Mouse (Mus musculus): Measurements from ENCODE around the gene Hrk.
A peak's percentile ranks its signal among the peaks of the same experiment; 100 is the strongest.

Gene Hrk

GRCm38 (mm10) chr5:118164581-118164980, at the start of gene Hrk:
Gene Hrk, plus strand, starts transcription at chr5:118164648.
- DNase-seq, result peak; percentile 19

- DNase-seq, result no peak
Measured at GRCm38 (mm10) chr5:118118351-118118750, 46.1 kb upstream of the Hrk start.

- DNase-seq, result no peak
Measured at GRCm38 (mm10) chr5:118118922-118119321, 45.5 kb upstream of the Hrk start.

- DNase-seq, result no peak
Measured at GRCm38 (mm10) chr5:118120670-118121069, 43.8 kb upstream of the Hrk start.

- DNase-seq, result no peak
Measured at GRCm38 (mm10) chr5:118121928-118122327, 42.5 kb upstream of the Hrk start.

- DNase-seq, result no peak
Measured at GRCm38 (mm10) chr5:118123096-118123495, 41.4 kb upstream of the Hrk start.

- DNase-seq, result no peak
Measured at GRCm38 (mm10) chr5:118126671-118127070, 37.8 kb upstream of the Hrk start.

GRCm38 (mm10) chr5:118128208-118128607, 36.2 kb upstream of the Hrk start:
- DNase-seq, result no peak

GRCm38 (mm10) chr5:118128651-118129050, 35.8 kb upstream of the Hrk start:
- DNase-seq, result no peak

- no peak for DNase-seq
Measured at GRCm38 (mm10) chr5:118136391-118136790, 28.1 kb upstream of the Hrk start.

GRCm38 (mm10) chr5:118139630-118140029, 24.8 kb upstream of the Hrk start:
- no peak for DNase-seq

- no peak for DNase-seq
Measured at GRCm38 (mm10) chr5:118142471-118142870, 22.0 kb upstream of the Hrk start.

- DNase-seq, result no peak
Measured at GRCm38 (mm10) chr5:118143211-118144026, 21.0 kb upstream of the Hrk start.

GRCm38 (mm10) chr5:118144327-118144726, 20.1 kb upstream of the Hrk start:
- no peak for DNase-seq

GRCm38 (mm10) chr5:118144770-118145169, 19.7 kb upstream of the Hrk start:
- no peak for DNase-seq

GRCm38 (mm10) chr5:118145458-118145857, 19.0 kb upstream of the Hrk start:
- no peak for DNase-seq

- DNase-seq, result no peak
Measured at GRCm38 (mm10) chr5:118145999-118146679, 18.3 kb upstream of the Hrk start.

GRCm38 (mm10) chr5:118147264-118147663, 17.2 kb upstream of the Hrk start:
- DNase-seq, result no peak

GRCm38 (mm10) chr5:118149711-118150110, 14.7 kb upstream of the Hrk start:
- no peak for DNase-seq

- peak; percentile 90 for DNase-seq
Measured at GRCm38 (mm10) chr5:118154839-118155564, 9.4 kb upstream of the Hrk start, which contains the start of gene Fbxw8. Gene Fbxw8, minus strand, starts transcription at chr5:118155464.

GRCm38 (mm10) chr5:118155565-118155947, 8.9 kb upstream of the Hrk start:
- DNase-seq, result no peak

GRCm38 (mm10) chr5:118156976-118157375, 7.5 kb upstream of the Hrk start:
- no peak for DNase-seq

GRCm38 (mm10) chr5:118160691-118161090, 3.8 kb upstream of the Hrk start:
- DNase-seq, result no peak

GRCm38 (mm10) chr5:118165462-118165861, 1.0 kb downstream of the Hrk start:
- no peak for DNase-seq

Measured in right cerebral cortex, postnatal 14 days (tissue).